Mouse (Mus musculus) intestine, embryonic 16.5 days (tissue): ENCODE measurements around the gene Sar1b. TPM values are rescaled to one million over a fixed set of nuclear protein-coding genes. Genes with fewer than 3 reads are reported as not detected.
"Not testable (repeated sequence)": the region's sequence is repeated elsewhere in the genome, so short reads cannot be mapped to it uniquely, and the experiment has no call there.

ENCODE experiments used
- ATAC-seq: fragments of 200-750 bp; cut with Nextera tagmentation; 2 replicates; pipeline ENCODE4 v1.8.0; 2017; ENCODE audit warnings: moderate TSS enrichment, moderate library complexity
- H3K27ac ChIP-seq: fragments of 300-500 bp; sonication (generic); 2 replicates; pipeline ENCODE4 v1.5.1; 2014; ENCODE audit warnings: mild to moderate bottlenecking, low read length
- H3K27me3 ChIP-seq: fragments of 300-500 bp; sonication (generic); replicated peaks from 2 replicates; pipeline ENCODE4 v1.6.1; 2014; ENCODE audit warnings: low read length, control low read depth, mixed read lengths; ENCODE audit not compliant: control insufficient read depth, insufficient read depth
- H3K36me3 ChIP-seq: fragments of 300-500 bp; sonication (generic); 2 replicates; pipeline ENCODE4 v1.6.1; 2014; ENCODE audit warnings: low read length, control low read depth; ENCODE audit not compliant: control insufficient read depth, insufficient read depth
- H3K4me1 ChIP-seq: fragments of 300-500 bp; sonication (generic); 2 replicates; pipeline ENCODE4 v1.6.1; 2014; ENCODE audit warnings: low read length, control low read depth, mixed read lengths; ENCODE audit not compliant: control insufficient read depth, insufficient read depth
- H3K4me2 ChIP-seq: fragments of 300-500 bp; sonication (generic); 2 replicates; pipeline ENCODE4 v1.6.1; 2014; ENCODE audit warnings: low read depth, low read length, control low read depth
- H3K4me3 ChIP-seq: fragments of 300-500 bp; sonication (generic); 2 replicates; pipeline ENCODE4 v1.5.1; 2014; ENCODE audit warnings: mild to moderate bottlenecking, low read length
- H3K9ac ChIP-seq: fragments of 300-500 bp; sonication (generic); 2 replicates; pipeline ENCODE4 v1.6.1; 2014; ENCODE audit warnings: low read depth, low read length
- H3K9me3 ChIP-seq: fragments of 300-500 bp; sonication (generic); 2 replicates; pipeline ENCODE4 v1.6.1; 2016; ENCODE audit warnings: low read length, control low read depth; ENCODE audit not compliant: control insufficient read depth
- WGBS: fragments of 180-500 bp; shearing (Covaris S2); extraction: QIAGEN DNeasy Blood & Tissue Kit; methylation state at CpG from one replicate; pipeline ENCODE4 v1.1.7; 2014; 5-methylcytosine and 5-hydroxymethylcytosine counted together
- polyA plus RNA-seq: library from polyadenylated mRNA; unstranded; fragments of >200 nt; fragmentation: Nextera tagmentation; extraction: Ambion mirVana; gene quantifications from 2 replicates; pipeline ENCODE4 v1.2.1, GENCODE M21; 2015

Gene Sar1b
- polyA plus RNA-seq, 1 experiment from 2014 or later, result 218 TPM

DNA sequence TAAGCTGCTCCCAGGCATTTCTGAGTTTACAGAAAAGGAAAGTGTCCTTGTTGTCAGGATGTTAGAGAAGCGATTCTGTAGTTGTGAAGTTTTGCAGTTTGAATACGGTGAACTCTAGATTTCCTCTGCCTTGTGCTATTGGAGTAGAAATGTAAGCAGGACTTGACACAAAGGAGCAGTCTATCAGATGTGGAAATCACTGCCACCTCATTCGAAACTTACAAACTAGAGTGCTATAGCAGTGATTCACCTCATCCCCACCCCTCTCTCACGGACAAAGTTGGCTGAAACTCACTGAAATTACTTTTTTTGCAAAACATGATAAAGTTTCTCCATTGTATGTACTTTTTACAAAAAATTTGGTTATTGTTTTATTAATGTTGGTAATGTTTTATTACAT is 1.3 kb downstream of the Sar1b start:
- Histone ChIP-seq H3K9ac (peak overlapping the region; percentile 39), H3K36me3 (no peaks in the 10 kb centered on the region), H3K4me2 (peak overlapping the region; percentile 73), H3K27me3 (no peaks in the 10 kb centered on the region), H3K4me3 (peak overlapping the region; percentile 98), H3K27ac (peak overlapping the region; percentile 16; the same call in 1 of the 2 replicates), H3K4me1 (peaks cover 9% of the 10 kb centered on the region; the same call in 1 of the 2 replicates), H3K9me3 (no peaks in the 10 kb centered on the region)
- WGBS, result 73% methylated on average over 4 of the region's 4 CpGs
- ATAC-seq, result no peak

- ATAC-seq, result peak; percentile 85
- Histone ChIP-seq H3K27me3 (no peaks in the 10 kb centered on the region), H3K4me2 (peak overlapping the region; percentile 24; the same call in 1 of the 2 replicates), H3K9ac (0 out of 2 replicates have a peak overlapping the region, but pooled peaks have one; percentile 15), H3K4me1 (peaks cover 9% of the 10 kb centered on the region; the same call in 1 of the 2 replicates), H3K36me3 (no peaks in the 10 kb centered on the region), H3K4me3 (no peak overlapping the region), H3K27ac (peak overlapping the region; percentile 89), H3K9me3 (no peaks in the 10 kb centered on the region)
- 43% methylated on average over 8 of the region's 8 CpGs for WGBS
Measured at GRCm38 (mm10) chr11:51767579-51768220, 4.2 kb downstream of the Sar1b start.

DNA sequence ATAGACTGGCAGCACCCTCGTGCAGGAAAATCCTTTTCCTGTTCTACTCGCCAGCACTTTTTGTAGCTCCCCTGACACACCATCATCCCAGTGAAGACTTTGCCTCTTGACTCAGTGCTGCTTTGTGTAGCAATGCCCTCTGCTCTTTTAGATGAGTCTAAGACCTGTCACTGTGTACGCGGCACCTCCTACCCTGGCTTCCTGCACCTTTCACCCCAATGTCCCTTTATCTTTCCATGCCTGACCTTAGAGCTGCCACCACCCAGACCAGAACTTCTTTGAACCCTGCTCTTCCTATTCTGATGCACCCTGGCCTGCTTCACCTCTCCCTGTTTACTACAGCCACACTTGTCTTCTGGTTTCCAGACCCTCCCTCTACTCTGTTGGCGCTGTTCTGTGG is 4.8 kb downstream of the Sar1b start:
- Histone ChIP-seq H3K36me3 (no peaks in the 10 kb centered on the region), H3K9me3 (no peaks in the 10 kb centered on the region), H3K4me2 (peak overlapping the region; percentile 36), H3K4me1 (peaks cover 7% of the 10 kb centered on the region; the same call in 1 of the 2 replicates), H3K27me3 (no peaks in the 10 kb centered on the region), H3K9ac (peak overlapping the region; percentile 43), H3K27ac (peak overlapping the region; percentile 89), H3K4me3 (no peak overlapping the region)
- 49% methylated on average over 5 of the region's 5 CpGs for WGBS
- peak; percentile 85 for ATAC-seq

GRCm38 (mm10) chr11:51775507-51775906 is 12.0 kb downstream of the Sar1b start:
- Histone ChIP-seq H3K27me3 (no peaks in the 10 kb centered on the region), H3K27ac (no peak overlapping the region), H3K9me3 (no peaks in the 10 kb centered on the region), H3K4me3 (no peak overlapping the region), H3K4me1 (no peaks in the 10 kb centered on the region), H3K9ac (no peak overlapping the region), H3K36me3 (0 out of 2 replicates have a peak, but pooled peaks cover 4% of the 10 kb centered on the region), H3K4me2 (no peak overlapping the region)
- ATAC-seq, result no peak
- WGBS, result 89% methylated on average over 3 of the region's 3 CpGs

GRCm38 (mm10) chr11:51777478-51777877 is 14.0 kb downstream of the Sar1b start:
- ATAC-seq, result no peak
- WGBS, result 89% methylated on average over 5 of the region's 5 CpGs

GRCm38 (mm10) chr11:51780773-51781267 is 17.3 kb downstream of the Sar1b start:
- peaks cover 10% of the 10 kb centered on the region for H3K36me3 ChIP-seq
- WGBS, result 86% methylated on average over 9 of the region's 9 CpGs

More at GRCm38 (mm10) chr11:51777478-51777877, 14.0 kb downstream of the Sar1b start:
- Histone ChIP-seq H3K36me3 (0 out of 2 replicates have a peak, but pooled peaks cover 5% of the 10 kb centered on the region), H3K4me3 (no peak overlapping the region), H3K27ac (no peak overlapping the region), H3K9ac (no peak overlapping the region), H3K27me3 (no peaks in the 10 kb centered on the region), H3K9me3 (no peaks in the 10 kb centered on the region), H3K4me1 (no peaks in the 10 kb centered on the region), H3K4me2 (no peak overlapping the region)

GRCm38 (mm10) chr11:51782721-51783120 is 19.2 kb downstream of the Sar1b start:
- Histone ChIP-seq H3K9ac (no peak overlapping the region), H3K9me3 (no peaks in the 10 kb centered on the region), H3K36me3 (peaks cover 14% of the 10 kb centered on the region), H3K27ac (no peak overlapping the region), H3K27me3 (no peaks in the 10 kb centered on the region), H3K4me2 (no peak overlapping the region), H3K4me3 (no peak overlapping the region), H3K4me1 (no peaks in the 10 kb centered on the region)
- no peak for ATAC-seq
- WGBS, result 86% methylated on average over 6 of the region's 6 CpGs

More at GRCm38 (mm10) chr11:51780773-51781267, 17.3 kb downstream of the Sar1b start:
- Histone ChIP-seq H3K4me1 (no peaks in the 10 kb centered on the region), H3K9me3 (no peaks in the 10 kb centered on the region), H3K27ac (no peak overlapping the region), H3K4me2 (no peak overlapping the region), H3K4me3 (no peak overlapping the region), H3K27me3 (no peaks in the 10 kb centered on the region), H3K9ac (no peak overlapping the region)
- ATAC-seq, result no peak

DNA sequence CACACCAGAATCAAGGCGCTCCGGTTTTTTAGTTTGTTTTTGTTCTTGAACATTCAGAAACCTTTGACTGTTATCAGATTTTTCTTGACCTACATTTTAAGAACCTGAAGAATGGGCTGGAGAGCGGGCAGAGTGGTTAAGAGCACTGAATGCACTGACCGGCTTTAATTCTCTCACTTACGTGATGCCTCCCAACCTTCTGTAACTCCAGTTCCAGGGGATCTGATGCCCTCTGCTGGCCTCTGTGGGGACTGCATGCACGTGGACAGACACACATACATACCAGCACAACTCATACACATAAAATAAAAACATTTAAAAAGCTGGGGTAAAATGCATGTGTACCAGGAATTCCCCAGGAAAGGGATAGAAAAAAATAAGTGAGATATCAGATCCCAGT is 22.4 kb downstream of the Sar1b start:
- H3K9me3 ChIP-seq, result no peaks in the 10 kb centered on the region
- peaks cover 4% of the 10 kb centered on the region; the same call in 1 of the 2 replicates for H3K4me1 ChIP-seq
- H3K9ac ChIP-seq, result no peak overlapping the region
- no peaks in the 10 kb centered on the region for H3K27me3 ChIP-seq
- no peak overlapping the region for H3K4me3 ChIP-seq
- WGBS, result 87% methylated on average over 6 of the region's 6 CpGs
- H3K27ac ChIP-seq, result no peak overlapping the region
- ATAC-seq, result no peak
- H3K4me2 ChIP-seq, result no peak overlapping the region
- peaks cover 9% of the 10 kb centered on the region for H3K36me3 ChIP-seq

GRCm38 (mm10) chr11:51789735-51790134 is 26.2 kb downstream of the Sar1b start:
- Histone ChIP-seq H3K27ac (peak overlapping the region; percentile 71; the same call in 1 of the 2 replicates), H3K36me3 (peaks cover 19% of the 10 kb centered on the region)

More at GRCm38 (mm10) chr11:51789735-51790134, 26.2 kb downstream of the Sar1b start:
- not testable (repeated sequence) for H3K4me3 ChIP-seq, H3K27me3 ChIP-seq, H3K9me3 ChIP-seq, ATAC-seq, H3K4me1 ChIP-seq, H3K9ac ChIP-seq, H3K4me2 ChIP-seq
- WGBS, result 86% methylated on average over 4 of the region's 4 CpGs
